Mouse (Mus musculus): ENCODE measurements around the gene Olfr574. TPM values are rescaled to one million over a fixed set of nuclear protein-coding genes. Genes with fewer than 3 reads are reported as not detected.

Gene Olfr574
- total RNA-seq (2021): not detected

DNA sequence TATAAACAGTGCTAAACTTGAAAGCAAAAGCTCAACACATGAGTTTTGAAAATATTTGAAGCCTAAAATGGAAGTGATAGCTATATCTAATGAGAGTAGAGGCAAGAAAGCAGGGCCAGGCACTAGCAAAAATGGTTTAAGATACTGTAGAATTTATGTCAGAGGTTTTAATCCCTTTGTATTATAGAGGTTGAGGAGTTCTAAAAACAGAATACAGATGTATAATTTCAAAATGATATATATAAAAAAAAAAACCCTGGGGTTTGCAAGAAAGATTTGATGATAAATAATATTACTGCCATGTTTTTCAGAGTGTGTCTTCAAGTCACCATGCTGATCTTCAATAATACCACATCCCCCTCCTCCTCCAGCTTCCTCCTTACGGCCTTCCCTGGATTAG lies at the start of gene Olfr574:
TSS of gene Olfr574 (plus strand) at position 301 of the 400 bp plus-strand sequence.
- no peak for DNase-seq

DNA sequence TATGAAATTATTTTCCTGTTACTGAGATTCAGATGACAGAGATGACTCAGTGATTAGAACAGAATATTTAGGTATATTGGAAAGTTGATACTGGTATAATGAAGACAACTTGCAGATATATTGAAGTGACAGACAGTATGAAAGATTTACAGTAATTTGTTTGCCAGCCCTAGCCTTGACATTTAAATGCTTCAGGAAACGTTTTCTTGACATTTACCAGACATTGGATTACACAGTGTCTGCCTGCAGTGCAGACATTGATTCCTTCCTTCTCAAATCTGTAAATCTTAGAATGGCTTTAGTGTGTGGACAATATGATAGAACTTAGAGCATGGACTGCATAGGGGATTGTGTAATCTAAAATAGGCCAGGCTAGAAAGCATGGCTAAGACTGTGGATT lies 33.0 kb upstream of the Olfr574 start:
- DNase-seq: no peak

- no peak for DNase-seq
Observed at GRCm38 (mm10) chr7:102916405-102916804, 31.9 kb upstream of the Olfr574 start.

GRCm38 (mm10) chr7:102917032-102917875 lies 31.0 kb upstream of the Olfr574 start, which contains the start of gene Olfr571:
Gene Olfr571, minus strand, starts transcription at chr7:102917536.
- DNase-seq: no peak

GRCm38 (mm10) chr7:102919632-102920031 lies 28.6 kb upstream of the Olfr574 start:
- peak; percentile 17 for DNase-seq

DNA sequence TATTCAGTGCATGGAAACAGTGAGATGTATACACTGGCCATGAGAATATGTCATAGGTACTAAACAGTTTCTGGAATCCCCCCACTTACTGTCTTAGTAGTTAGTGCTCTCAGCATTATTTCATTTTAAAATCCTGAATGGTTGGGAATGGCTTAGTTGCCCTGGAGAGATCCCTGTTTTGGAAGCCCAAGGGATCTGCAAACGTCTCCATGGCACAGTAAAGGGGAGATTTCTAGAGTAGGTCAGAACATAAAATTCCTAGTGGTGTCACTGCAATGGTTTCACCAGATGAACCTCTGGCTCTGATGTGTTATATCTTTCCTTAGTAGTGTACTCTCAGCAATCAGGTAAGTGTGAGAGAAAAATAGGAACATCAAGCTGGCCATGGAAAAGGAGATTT lies 24.2 kb upstream of the Olfr574 start, which contains the start of gene Olfr572:
TSS of gene Olfr572 (plus strand) at position 301 of the 400 bp plus-strand sequence.
- DNase-seq: no peak

DNA sequence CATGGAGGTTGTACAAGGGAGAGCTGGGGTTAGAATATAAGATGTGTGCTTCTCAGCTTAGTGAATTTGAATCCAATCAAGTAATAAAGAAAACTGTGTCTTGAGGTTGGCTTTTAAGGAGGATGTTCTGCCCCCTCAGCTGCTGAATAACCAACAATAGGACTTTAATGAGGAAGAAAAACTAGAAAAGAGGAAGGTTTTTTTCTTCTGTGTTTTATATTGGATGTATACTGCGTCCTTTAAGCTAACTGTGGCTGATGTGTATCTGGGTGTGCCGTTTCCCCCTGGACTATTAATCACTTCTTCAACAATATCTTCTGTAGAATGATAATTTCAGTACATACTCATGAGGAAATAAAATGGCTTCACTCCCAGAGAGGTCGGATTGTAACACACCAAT lies 21.2 kb upstream of the Olfr574 start:
- DNase-seq: no peak

- no peak for DNase-seq
Observed at GRCm38 (mm10) chr7:102942475-102942874, 5.8 kb upstream of the Olfr574 start, which contains the start of gene Olfr573-ps1. Gene Olfr573-ps1, minus strand, starts transcription at chr7:102942575.

GRCm38 (mm10) chr7:102943417-102943816 lies 4.8 kb upstream of the Olfr574 start:
- no peak for DNase-seq

DNA sequence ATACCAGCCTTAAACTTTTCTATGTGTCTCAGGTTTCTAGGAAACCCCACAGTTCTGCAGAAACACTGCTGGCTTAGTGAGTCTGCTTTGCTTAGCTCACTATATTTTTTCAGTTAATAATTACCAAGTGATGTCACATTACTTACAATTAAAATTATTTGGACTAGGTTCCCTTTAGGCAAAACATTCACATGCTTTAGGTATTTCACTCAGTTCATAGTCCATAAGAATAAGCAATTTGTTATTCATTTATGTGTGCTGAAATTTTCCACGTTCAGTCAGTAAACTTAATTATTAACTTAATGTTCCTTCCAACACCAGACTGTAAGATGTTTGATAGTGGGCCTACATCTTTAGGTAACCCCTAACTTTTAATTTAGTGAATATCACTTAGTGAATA lies 2.5 kb downstream of the Olfr574 start:
- DNase-seq: no peak

GRCm38 (mm10) chr7:102958137-102958536 lies 9.9 kb downstream of the Olfr574 start:
- no peak for DNase-seq

DNA sequence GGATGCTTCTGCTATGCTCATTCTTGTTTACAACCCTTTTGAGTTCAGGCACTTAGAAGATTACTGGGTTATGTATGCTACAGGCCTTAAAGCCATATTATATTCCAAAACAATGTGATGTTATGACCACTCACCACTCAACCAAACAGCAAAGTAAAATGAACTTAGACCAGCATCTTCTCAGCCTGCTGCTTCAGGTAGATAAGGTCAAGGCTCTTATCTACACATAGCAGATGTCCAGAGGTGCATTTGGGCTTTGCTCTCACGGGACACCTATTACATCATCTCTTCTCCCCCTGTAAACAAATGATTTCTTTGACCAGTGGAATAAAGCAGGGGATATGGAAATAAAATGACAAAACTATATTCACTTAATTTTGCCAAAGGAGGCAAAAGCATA lies 10.3 kb downstream of the Olfr574 start, which contains the start of gene Olfr575:
TSS of gene Olfr575 (minus strand) at position 183 of the 400 bp plus-strand sequence.
- no peak for DNase-seq

DNA sequence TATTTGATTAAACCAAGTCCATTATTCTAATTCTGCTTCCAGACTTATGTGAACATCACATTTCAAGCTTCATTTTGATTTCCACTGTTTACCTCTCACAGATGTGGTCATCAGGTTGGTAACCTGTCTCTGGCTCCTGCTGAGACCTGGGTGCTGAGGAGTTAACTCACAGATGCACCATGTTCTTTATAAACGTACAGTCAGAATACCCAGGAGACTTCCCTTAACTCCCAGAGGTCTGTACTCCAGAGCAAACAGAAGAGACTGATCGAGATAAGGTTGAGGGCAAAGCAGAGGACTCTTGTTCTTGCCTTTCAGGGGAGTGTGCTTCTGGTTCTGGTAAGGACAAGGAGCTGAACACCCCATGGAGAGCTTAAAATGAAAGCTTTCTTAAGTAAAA lies 14.1 kb downstream of the Olfr574 start, which contains the start of gene Olfr576:
TSS of gene Olfr576 (plus strand) at position 301 of the 400 bp plus-strand sequence.
- no peak for DNase-seq

DNA sequence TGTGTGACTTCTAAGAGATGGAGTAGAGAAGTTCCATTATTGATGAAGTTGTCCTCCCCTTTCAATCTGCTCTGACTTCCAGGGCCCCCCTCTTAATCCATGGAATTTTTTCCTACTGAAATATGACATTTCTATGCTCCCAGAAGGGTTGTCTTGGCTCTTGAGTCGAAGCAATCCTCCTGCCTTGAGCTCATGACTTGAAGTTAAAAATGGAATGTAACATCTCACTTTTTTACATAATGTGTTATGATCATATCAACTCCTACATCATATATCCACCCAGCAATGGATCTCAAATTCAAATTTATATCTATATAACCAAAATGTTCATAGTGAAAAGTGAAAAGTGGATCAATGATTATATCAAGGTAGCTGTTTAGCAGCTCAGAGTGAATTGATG lies 26.1 kb downstream of the Olfr574 start:
- DNase-seq: no peak

DNA sequence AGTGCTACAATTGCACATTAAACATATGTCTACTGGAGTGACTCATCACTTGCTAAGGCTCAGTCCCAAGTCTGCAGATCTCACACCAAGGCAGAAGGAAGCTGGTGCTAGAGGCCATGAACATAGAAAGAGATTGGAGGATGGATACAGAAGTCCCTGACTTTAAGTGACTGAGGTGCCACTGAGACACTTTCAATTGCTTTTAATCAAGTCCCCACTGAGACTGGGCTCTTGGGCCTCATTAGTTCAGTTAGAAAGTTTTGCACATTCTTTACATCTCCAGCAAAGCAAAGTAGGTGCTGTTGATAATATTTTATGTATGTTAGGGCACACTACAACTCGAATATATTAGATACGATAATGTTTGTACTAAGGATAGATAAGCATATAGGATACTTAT lies 27.6 kb downstream of the Olfr574 start, which contains the start of gene Olfr577:
TSS of gene Olfr577 (minus strand) at position 101 of the 400 bp plus-strand sequence.
- DNase-seq: no peak

GRCm38 (mm10) chr7:102989224-102989623 lies 41.0 kb downstream of the Olfr574 start, which contains the start of gene Olfr578:
Gene Olfr578, minus strand, starts transcription at chr7:102989324.
- no peak for DNase-seq

Other genes with a start within 250 kb of the Olfr574 start
- 1 to 10 TPM; 2.9 to 3.1 TPM for gene Olfr558, start 246.3 kb upstream of the Olfr574 start, total RNA-seq (2021)
- gene Olfr33, start 229.4 kb upstream of the Olfr574 start, total RNA-seq (2021): not detected
- gene Olfr559, start 221.0 kb upstream of the Olfr574 start, total RNA-seq (2021): not detected
- under 1 TPM; 0.19 to 0.23 TPM for gene Olfr560, start 189.1 kb upstream of the Olfr574 start, total RNA-seq (2021)
- 1 to 10 TPM; 1.1 to 1.4 TPM for gene Olfr78, start 189.0 kb upstream of the Olfr574 start, total RNA-seq (2021)
- not detected for gene Olfr561, start 177.2 kb upstream of the Olfr574 start, total RNA-seq (2021)
- gene Olfr564, start 145.0 kb upstream of the Olfr574 start, total RNA-seq (2021): not detected
- not detected for gene Olfr566, start 89.7 kb upstream of the Olfr574 start, total RNA-seq (2021)
- gene Olfr568, start 71.3 kb upstream of the Olfr574 start, total RNA-seq (2021): not detected
- gene Olfr569, start 57.6 kb upstream of the Olfr574 start, total RNA-seq (2021): not detected
- not detected for gene Olfr570, start 53.9 kb upstream of the Olfr574 start, total RNA-seq (2021)
- not detected for gene Olfr571, start 30.9 kb upstream of the Olfr574 start, total RNA-seq (2021)
- not detected for gene Olfr572, start 24.1 kb upstream of the Olfr574 start, total RNA-seq (2021)
- not detected for gene Olfr573-ps1, start 5.9 kb upstream of the Olfr574 start, total RNA-seq (2021)
- not detected for gene Olfr575, start 10.3 kb downstream of the Olfr574 start, total RNA-seq (2021)
- not detected for gene Olfr576, start 14.2 kb downstream of the Olfr574 start, total RNA-seq (2021)
- gene Olfr577, start 27.5 kb downstream of the Olfr574 start, total RNA-seq (2021): not detected
- not detected for gene Olfr578, start 40.9 kb downstream of the Olfr574 start, total RNA-seq (2021)
- not detected for gene Olfr582, start 89.6 kb downstream of the Olfr574 start, total RNA-seq (2021)
- not detected for gene Olfr583, start 102.8 kb downstream of the Olfr574 start, total RNA-seq (2021)
- not detected for gene Olfr584, start 133.4 kb downstream of the Olfr574 start, total RNA-seq (2021)
- gene Olfr585, start 149.3 kb downstream of the Olfr574 start, total RNA-seq (2021): not detected
- gene Olfr586, start 177.2 kb downstream of the Olfr574 start, total RNA-seq (2021): not detected
- gene Olfr588-ps1, start 192.4 kb downstream of the Olfr574 start, total RNA-seq (2021): not detected
- not detected for gene Olfr589, start 207.9 kb downstream of the Olfr574 start, total RNA-seq (2021)
- not detected for gene Olfr591, start 229.9 kb downstream of the Olfr574 start, total RNA-seq (2021)
- gene Olfr592, start 236.3 kb downstream of the Olfr574 start, total RNA-seq (2021): not detected

Data from heart, postnatal 4 days (tissue).